Mouse (Mus musculus): ENCODE data around the gene Tmem135.

GRCm38 (mm10) chr7:89412094-89412493 lies 8.1 kb upstream of the Tmem135 start:
- no peak for TF ChIP-seq POLR2A (IDR thresholded peaks at IDR 0.05; ENCODE audit: insufficient read length, low read depth)
- TF ChIP-seq CEBPB (IDR thresholded peaks at IDR 0.05; ENCODE audit: insufficient read depth, poor library complexity, severe bottlenecking) = no peak
- TF ChIP-seq TCF12 (IDR thresholded peaks at IDR 0.05; ENCODE audit: insufficient read depth, poor library complexity, severe bottlenecking) = no peak
- TF ChIP-seq MAX (IDR thresholded peaks at IDR 0.05; ENCODE audit: low read depth) = no peak
- TF ChIP-seq USF1 (IDR thresholded peaks at IDR 0.05; ENCODE audit: low read depth) = no peak
- TF ChIP-seq E2F4 (IDR thresholded peaks at IDR 0.05; ENCODE audit: insufficient read depth) = no peak
- TF ChIP-seq POLR2AphosphoS2 (IDR thresholded peaks at IDR 0.05; ENCODE audit: insufficient read length, low read depth) = no peak
- TF ChIP-seq MYOD1 (IDR thresholded peaks at IDR 0.05; ENCODE audit: control insufficient read depth in 1 of 3, insufficient read length in 2 of 3, low read depth in 2 of 3) = no peak
- TF ChIP-seq MYOG (IDR thresholded peaks at IDR 0.05; ENCODE audit: control insufficient read depth in 1 of 3, insufficient read depth in 1 of 3, insufficient read length in 2 of 3, low read depth in 2 of 3) = no peak
